35 mouse cellular contexts compared by ENCODE assay signal in the genomic region with DNA sequence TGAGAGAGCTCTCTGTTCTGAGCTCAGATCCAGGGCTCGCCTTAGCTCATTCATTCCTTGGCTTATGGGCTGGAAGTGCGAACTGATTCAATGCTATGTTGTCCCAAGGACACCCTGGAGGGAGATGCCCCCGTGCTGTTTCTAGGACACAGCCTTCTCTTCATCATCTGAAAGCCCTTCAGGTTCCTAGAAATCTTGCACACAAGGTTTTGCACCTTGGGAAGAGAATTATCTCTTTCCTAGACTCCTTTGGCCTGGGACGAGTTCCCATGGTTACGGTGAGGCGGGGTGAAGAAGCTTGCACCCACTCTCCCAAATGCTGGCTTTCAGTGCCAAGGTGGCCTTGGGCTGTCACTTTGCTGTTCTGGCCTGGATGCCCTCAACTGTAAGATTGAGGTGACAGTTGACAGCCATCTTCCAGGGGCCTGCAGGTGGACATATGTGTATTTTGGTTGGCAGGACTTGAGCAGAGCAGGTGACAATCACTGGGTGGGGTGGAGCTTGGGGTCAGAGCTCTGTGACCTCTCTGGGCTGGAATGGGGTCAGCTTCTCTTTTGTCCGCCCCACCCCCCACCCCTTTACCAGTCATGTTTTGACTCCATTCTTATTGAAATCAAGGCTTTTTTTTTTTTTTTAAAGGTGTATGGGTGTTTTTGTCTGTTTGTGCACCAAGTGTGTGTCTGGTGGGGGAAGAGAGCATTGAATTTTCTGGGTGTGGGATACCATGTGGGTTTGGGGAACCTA. TPM values are rescaled to one million over a fixed set of nuclear protein-coding genes. Genes with fewer than 3 reads are reported as not detected.
DNase-seq lines count a peak whose midpoint lies in the region; ATAC-seq lines count a peak whose summit lies in the region.
"Had no signal": no experiment of that assay in that cellular context is flagged by ENCODE, and none has a peak within 500 bp of the region (broad histone marks: within the 10 kb centered on the region; RNA-seq: fewer than 3 reads in every experiment).

No protein-coding gene starts in this region.

- H3K27ac ChIP-seq in forebrain, embryonic 14.5 days (ENCODE audit: low read depth, low read length): 0 out of 2 replicates have a peak overlapping the region, but pooled peaks have one; percentile 10
- H3K27ac ChIP-seq in forebrain, embryonic 13.5 days: no peak overlapping the region
- peak overlapping the region; percentile 74 for H3K27ac ChIP-seq in midbrain, embryonic 10.5 days (replicated peaks)
- H3K27ac ChIP-seq in midbrain, embryonic 15.5 days: no peak overlapping the region
- H3K27ac ChIP-seq: gastrocnemius, adult 2 months; heart, adult 2 months; intestine, embryonic 15.5 days; kidney, postnatal 0 days; limb, embryonic 13.5 days; lung, embryonic 15.5 days had no signal

- H3K27me3 ChIP-seq in forebrain, embryonic 14.5 days (replicated peaks; ENCODE audit: control insufficient read depth, insufficient read depth, low read length): peaks cover 6% of the 10 kb centered on the region; the same call in 1 of the 2 replicates
- H3K27me3 ChIP-seq in forebrain, embryonic 13.5 days: peaks cover 33% of the 10 kb centered on the region
- H3K27me3 ChIP-seq in midbrain, embryonic 10.5 days (ENCODE audit: low read depth, poor library complexity, severe bottlenecking): peaks cover 67% of the 10 kb centered on the region
- no peaks in the 10 kb centered on the region for H3K27me3 ChIP-seq in midbrain, embryonic 15.5 days (replicated peaks)
- H3K27me3 ChIP-seq: intestine, embryonic 15.5 days had no signal

- DNase-seq in forebrain, embryonic 14.5 days (ENCODE audit: low spot score): no peak
- no peak for DNase-seq in midbrain, embryonic 10.5 days (ENCODE audit: low spot score)
- peak; percentile 25 for DNase-seq in retina, postnatal 1 day
- DNase-seq in retina, embryonic 14.5 days (ENCODE audit: low spot score): no peak
- DNase-seq in brain, adult 2 months (ENCODE audit: low read depth, low spot score): peak; percentile 33
- DNase-seq in heart, adult 18-20 months: no peak
- DNase-seq: adrenal gland, postnatal 14 days; cerebellum, adult 11-12 months; gastrocnemius, adult 2 months; gastrocnemius, postnatal 36 days; heart, adult 2 months; heart, postnatal 4 days; kidney, adult 2 months; kidney, postnatal 4 days; layer of hippocampus, postnatal 36 days; lung, postnatal 36 days; right cerebral cortex, postnatal 14 days; thymus, postnatal 4 days had no signal

- H3K9ac ChIP-seq in forebrain, embryonic 14.5 days (ENCODE audit: low read length): no peak overlapping the region
- no peak overlapping the region for H3K9ac ChIP-seq in forebrain, embryonic 13.5 days
- H3K9ac ChIP-seq in midbrain, embryonic 15.5 days: no peak overlapping the region
- H3K9ac ChIP-seq: forebrain, embryonic 15.5 days; heart, embryonic 12.5 days; intestine, embryonic 15.5 days; limb, embryonic 13.5 days; lung, embryonic 15.5 days had no signal

- H3K4me1 ChIP-seq in forebrain, embryonic 14.5 days (ENCODE audit: control insufficient read depth, insufficient read depth, low read length): peaks cover 19% of the 10 kb centered on the region
- H3K4me1 ChIP-seq in forebrain, embryonic 13.5 days: peaks cover 39% of the 10 kb centered on the region
- H3K4me1 ChIP-seq in midbrain, embryonic 10.5 days: peaks cover 70% of the 10 kb centered on the region
- H3K4me1 ChIP-seq in midbrain, embryonic 15.5 days: peaks cover 44% of the 10 kb centered on the region

- ATAC-seq in forebrain, embryonic 14.5 days: no peak
- no peak for ATAC-seq in forebrain, embryonic 13.5 days
- no peak for ATAC-seq in midbrain, embryonic 15.5 days (replicated peaks)
- ATAC-seq: forebrain, embryonic 15.5 days; hindbrain, postnatal 0 days; intestine, embryonic 15.5 days had no signal

- WGBS in forebrain, embryonic 14.5 days: 63% methylated on average over 7 of the region's 7 CpGs
- WGBS in forebrain, embryonic 13.5 days: 51% methylated on average over 7 of the region's 7 CpGs
- 37% methylated on average over 7 of the region's 7 CpGs for WGBS in midbrain, embryonic 10.5 days
- WGBS in midbrain, embryonic 15.5 days: 48% methylated on average over 7 of the region's 7 CpGs

- H3K4me3 ChIP-seq in forebrain, embryonic 14.5 days (ENCODE audit: low read depth, low read length): no peak overlapping the region
- H3K4me3 ChIP-seq in forebrain, embryonic 13.5 days: no peak overlapping the region
- H3K4me3 ChIP-seq in midbrain, embryonic 10.5 days: no peak overlapping the region
- H3K4me3 ChIP-seq in midbrain, embryonic 15.5 days: no peak overlapping the region
- H3K4me3 ChIP-seq: forebrain, embryonic 15.5 days; gastrocnemius, adult 2 months; heart, adult 2 months; heart, embryonic 12.5 days; intestine, embryonic 15.5 days; limb, embryonic 13.5 days; lung, embryonic 15.5 days had no signal

- no peaks in the 10 kb centered on the region for H3K9me3 ChIP-seq in forebrain, embryonic 14.5 days (replicated peaks; ENCODE audit: control insufficient read depth, low read length)
- H3K9me3 ChIP-seq in forebrain, embryonic 13.5 days (replicated peaks): no peaks in the 10 kb centered on the region
- no peaks in the 10 kb centered on the region for H3K9me3 ChIP-seq in midbrain, embryonic 10.5 days (replicated peaks)
- H3K9me3 ChIP-seq in midbrain, embryonic 15.5 days: no peaks in the 10 kb centered on the region
- H3K9me3 ChIP-seq: forebrain, embryonic 15.5 days; G1E; heart, embryonic 12.5 days; intestine, embryonic 15.5 days; limb, embryonic 13.5 days; lung, embryonic 15.5 days had no signal

- no peak overlapping the region for H3K4me2 ChIP-seq in forebrain, embryonic 14.5 days (ENCODE audit: low read length)
- no peak overlapping the region for H3K4me2 ChIP-seq in forebrain, embryonic 13.5 days
- no peak overlapping the region for H3K4me2 ChIP-seq in midbrain, embryonic 15.5 days
- H3K4me2 ChIP-seq: heart, embryonic 12.5 days; intestine, embryonic 15.5 days; limb, embryonic 13.5 days; liver, embryonic 11.5 days; lung, embryonic 15.5 days had no signal

- H3K36me3 ChIP-seq in forebrain, embryonic 14.5 days (ENCODE audit: control insufficient read depth, insufficient read depth, low read length): no peaks in the 10 kb centered on the region
- no peaks in the 10 kb centered on the region for H3K36me3 ChIP-seq in forebrain, embryonic 13.5 days (ENCODE audit: poor library complexity, severe bottlenecking)
- H3K36me3 ChIP-seq in midbrain, embryonic 10.5 days: no peaks in the 10 kb centered on the region
- H3K36me3 ChIP-seq in midbrain, embryonic 15.5 days (replicated peaks): no peaks in the 10 kb centered on the region
- H3K36me3 ChIP-seq: forebrain, embryonic 15.5 days; G1E; heart, embryonic 12.5 days; intestine, embryonic 15.5 days; limb, embryonic 13.5 days; lung, embryonic 15.5 days had no signal

RNA-seq across cellular contexts. Expression of a gene that starts 5.1 kb away (rescaled TPM):
- 7.5 and 7.8 TPM in 2 replicates for polyA plus RNA-seq in forebrain, embryonic 14.5 days (2014; fragmentation: Nextera tagmentation; extraction: Ambion mirVana)
- polyA plus RNA-seq in forebrain, embryonic 13.5 days (2015; fragmentation: Nextera tagmentation; extraction: Ambion mirVana): 6.6 and 6.9 TPM in 2 replicates
- 3.3 and 3.9 TPM in 2 replicates for polyA plus RNA-seq in midbrain, embryonic 10.5 days (2016; fragmentation: Nextera tagmentation; extraction: Ambion mirVana)
- polyA plus RNA-seq in midbrain, embryonic 15.5 days (2015; fragmentation: Nextera tagmentation; extraction: Ambion mirVana): 14.8 and 15.7 TPM in 2 replicates
- 10 to 100 TPM; 12.3 to 12.6 TPM for total RNA-seq in heart, adult 18-20 months (2021)

RNA-seq across cellular contexts. Expression of a gene that starts 14.6 kb away (rescaled TPM):
- polyA plus RNA-seq in forebrain, embryonic 14.5 days (2014; fragmentation: Nextera tagmentation; extraction: Ambion mirVana): 16.2 and 21.9 TPM in 2 replicates
- 18.6 and 19.2 TPM in 2 replicates for polyA plus RNA-seq in forebrain, embryonic 13.5 days (2015; fragmentation: Nextera tagmentation; extraction: Ambion mirVana)
- 19.2 and 22.3 TPM in 2 replicates for polyA plus RNA-seq in midbrain, embryonic 10.5 days (2016; fragmentation: Nextera tagmentation; extraction: Ambion mirVana)
- polyA plus RNA-seq in midbrain, embryonic 15.5 days (2015; fragmentation: Nextera tagmentation; extraction: Ambion mirVana): 18.5 and 21.5 TPM in 2 replicates
- total RNA-seq in heart, adult 18-20 months (2021): 10 to 100 TPM; 76.1 to 88.4 TPM

RNA-seq across cellular contexts. Expression of a gene that starts 52.7 kb away (rescaled TPM):
- 1.8 and 4.8 TPM in 2 replicates for polyA plus RNA-seq in forebrain, embryonic 14.5 days (2014; fragmentation: Nextera tagmentation; extraction: Ambion mirVana)
- 0.84 and 0.96 TPM in 2 replicates for polyA plus RNA-seq in forebrain, embryonic 13.5 days (2015; fragmentation: Nextera tagmentation; extraction: Ambion mirVana)
- polyA plus RNA-seq in midbrain, embryonic 10.5 days (2016; fragmentation: Nextera tagmentation; extraction: Ambion mirVana): 0.06 TPM in 1 of 2 replicates, not detected in the other
- 9.1 and 11.1 TPM in 2 replicates for polyA plus RNA-seq in midbrain, embryonic 15.5 days (2015; fragmentation: Nextera tagmentation; extraction: Ambion mirVana)
- total RNA-seq in heart, adult 18-20 months (2021): not detected
- total RNA-seq: gastrocnemius, adult 2 months; gastrocnemius, postnatal 36 days; heart, adult 2 months; heart, postnatal 4 days; megakaryocyte, adult 5-6 weeks had no signal
- polyA plus RNA-seq: embryonic facial prominence, embryonic 11.5 days; G1E; heart, adult 2 months; heart, postnatal 0 days; kidney, adult 2 months; limb, embryonic 13.5 days; liver, embryonic 16.5 days; lung, embryonic 15.5 days; small intestine, adult 2 months; testis, adult 2 months had no signal

Comparison
In these comparisons a context has a peak if more than half of its experiments do, and no peak if none do; other contexts are left out.
1. DNase-seq: peak in retina, postnatal 1 day (single experiment) and brain, adult 2 months (single experiment); none in forebrain, embryonic 14.5 days (single experiment), midbrain, embryonic 10.5 days (single experiment), retina, embryonic 14.5 days (single experiment) and heart, adult 18-20 months (0 of 2).
2. H3K27ac ChIP-seq: peak in forebrain, embryonic 14.5 days (single experiment) and midbrain, embryonic 10.5 days (single experiment); none in forebrain, embryonic 13.5 days (single experiment) and midbrain, embryonic 15.5 days (single experiment).